Mouse (Mus musculus) G1E (cell line): ENCODE measurements at regions not wholly inside any gene's neighbourhood (a gene's known extent, or its start where the extent isn't known, plus 50 kb on each side); places are given as distances from the start of the nearest gene placed in this dataset.

ENCODE experiments used
- ATAC-seq: 2 replicates; pipeline ENCODE4 v1.8.0; 2016; ENCODE audit warnings: mild to moderate bottlenecking; ENCODE audit not compliant: insufficient number of reproducible peaks, poor library complexity, low FRiP score, severe bottlenecking; ENCODE audit errors: extremely low read depth
- DNase-seq: peaks from one replicate; pipeline ENCODE4 v3.0.0; 2012; ENCODE audit warnings: low spot score
- H3K27me3 ChIP-seq: 2 replicates; pipeline ENCODE4 v1.6.1; 2012; ENCODE audit warnings: mild to moderate bottlenecking, low read length, inconsistent platforms; ENCODE audit not compliant: insufficient read depth
- H3K36me3 ChIP-seq: replicated peaks from 2 replicates; pipeline ENCODE3; 2012; ENCODE audit warnings: mild to moderate bottlenecking, inconsistent platforms
- H3K4me1 ChIP-seq: 2 replicates; pipeline ENCODE4 v1.6.1; 2012; ENCODE audit warnings: low read depth, low read length, inconsistent platforms, mixed read lengths; ENCODE audit not compliant: insufficient read depth
- H3K4me3 ChIP-seq: 2 replicates; pipeline ENCODE4 v1.5.1; 2012; ENCODE audit warnings: low read depth, mild to moderate bottlenecking, inconsistent platforms, low read length, moderate library complexity, mixed read lengths
- H3K9me3 ChIP-seq: replicated peaks from 2 replicates; pipeline ENCODE4 v1.6.1; 2012; ENCODE audit warnings: inconsistent platforms
- CTCF ChIP-seq: IDR thresholded peaks from 2 replicates; pipeline ENCODE4 v1.5.1; 2012; ENCODE audit warnings: low read depth, low read length, inconsistent platforms, mixed read lengths
- GATA1 ChIP-seq: IDR thresholded peaks from 2 replicates; pipeline ENCODE4 v1.6.1; 2012; ENCODE audit warnings: borderline replicate concordance, low read length, inconsistent platforms, mixed read lengths
- GATA2 ChIP-seq: IDR thresholded peaks from 2 replicates; pipeline ENCODE4 v1.6.1; 2012; ENCODE audit warnings: low read depth, low read length, inconsistent platforms, borderline replicate concordance
- POLR2AphosphoS5 ChIP-seq: IDR thresholded peaks from 2 replicates; pipeline ENCODE4 v1.6.1; 2012; ENCODE audit warnings: low read depth, low read length, inconsistent platforms; ENCODE audit not compliant: insufficient replicate concordance
- TAL1 ChIP-seq: conservative IDR thresholded peaks from 2 replicates; pipeline ENCODE4 v1.6.1; 2012; ENCODE audit warnings: low read depth, low read length, inconsistent platforms, mixed read lengths

DNA sequence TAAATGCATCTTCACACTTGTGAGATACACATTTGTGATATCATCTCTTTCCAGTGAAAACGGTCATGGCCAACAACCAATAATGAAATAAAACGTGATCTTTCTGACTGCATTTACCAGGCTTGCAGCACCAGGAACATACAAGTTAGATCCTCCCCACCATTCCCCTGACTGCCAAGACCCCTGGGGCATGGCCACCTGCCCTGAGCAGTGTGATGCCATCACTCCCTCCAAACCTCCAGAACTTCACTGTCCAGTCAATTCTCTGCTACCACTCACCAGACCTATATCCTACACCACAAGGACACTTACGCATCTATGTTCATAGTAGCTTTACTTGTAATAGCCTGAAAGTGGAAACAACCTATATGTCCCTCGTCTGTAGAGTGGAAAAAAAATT is 785.3 kb upstream of the Cited2 start:
- TF ChIP-seq CTCF (no peak), POLR2AphosphoS5 (no peak), GATA2 (no peak), TAL1 (no peak), GATA1 (no peak)
- ATAC-seq (no peak), DNase-seq (no peak)
- Histone ChIP-seq H3K27me3 (no peaks in the 10 kb centered on the region), H3K36me3 (no peaks in the 10 kb centered on the region), H3K4me3 (no peak overlapping the region), H3K4me1 (no peaks in the 10 kb centered on the region), H3K9me3 (no peaks in the 10 kb centered on the region)

DNA sequence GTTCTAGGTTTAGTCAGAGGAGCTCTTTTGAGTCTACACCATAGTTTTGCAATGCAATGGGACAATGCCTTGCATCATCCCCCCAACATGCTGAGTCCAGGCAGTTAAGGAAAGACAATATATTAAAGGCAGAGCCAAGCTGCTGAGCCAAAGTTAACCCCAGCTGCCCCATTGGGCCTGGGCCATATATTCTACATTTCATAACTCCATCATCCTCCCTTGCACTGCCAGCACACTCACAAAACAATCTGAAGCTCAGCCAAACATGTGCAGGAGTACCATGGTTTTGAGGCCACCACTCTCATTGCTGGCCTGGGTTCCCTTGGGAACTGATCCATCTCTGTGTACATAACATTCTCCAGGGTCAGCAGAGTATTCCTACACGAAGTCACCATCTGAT is 771.4 kb upstream of the Cited2 start:
- Histone ChIP-seq H3K4me1 (no peaks in the 10 kb centered on the region), H3K4me3 (no peak overlapping the region), H3K27me3 (no peaks in the 10 kb centered on the region), H3K9me3 (no peaks in the 10 kb centered on the region), H3K36me3 (no peaks in the 10 kb centered on the region)
- ATAC-seq = no peak
- DNase-seq = no peak
- TF ChIP-seq TAL1 (no peak), GATA2 (no peak), CTCF (no peak), GATA1 (no peak), POLR2AphosphoS5 (no peak)

- ATAC-seq = no peak
- H3K27me3 ChIP-seq = no peaks in the 10 kb centered on the region
- H3K4me3 ChIP-seq = no peak overlapping the region
- no peak for DNase-seq
- H3K36me3 ChIP-seq = no peaks in the 10 kb centered on the region
- no peaks in the 10 kb centered on the region for H3K4me1 ChIP-seq
- H3K9me3 ChIP-seq = no peaks in the 10 kb centered on the region
- no peak for TF ChIP-seq GATA2
- no peak for TF ChIP-seq GATA1
- TF ChIP-seq TAL1 = no peak
- no peak for TF ChIP-seq CTCF
- TF ChIP-seq POLR2AphosphoS5 = no peak
Observed at GRCm38 (mm10) chr10:16960971-16961370, 762.0 kb upstream of the Cited2 start.

GRCm38 (mm10) chr10:16962463-16962862 is 760.6 kb upstream of the Cited2 start:
- no peaks in the 10 kb centered on the region for H3K27me3 ChIP-seq
- no peaks in the 10 kb centered on the region for H3K36me3 ChIP-seq
- no peaks in the 10 kb centered on the region for H3K9me3 ChIP-seq
- no peak overlapping the region for H3K4me3 ChIP-seq
- ATAC-seq = no peak
- no peak for DNase-seq
- H3K4me1 ChIP-seq = no peaks in the 10 kb centered on the region
- TF ChIP-seq CTCF = no peak
- no peak for TF ChIP-seq POLR2AphosphoS5
- no peak for TF ChIP-seq GATA1
- TF ChIP-seq TAL1 = no peak
- TF ChIP-seq GATA2 = no peak

DNA sequence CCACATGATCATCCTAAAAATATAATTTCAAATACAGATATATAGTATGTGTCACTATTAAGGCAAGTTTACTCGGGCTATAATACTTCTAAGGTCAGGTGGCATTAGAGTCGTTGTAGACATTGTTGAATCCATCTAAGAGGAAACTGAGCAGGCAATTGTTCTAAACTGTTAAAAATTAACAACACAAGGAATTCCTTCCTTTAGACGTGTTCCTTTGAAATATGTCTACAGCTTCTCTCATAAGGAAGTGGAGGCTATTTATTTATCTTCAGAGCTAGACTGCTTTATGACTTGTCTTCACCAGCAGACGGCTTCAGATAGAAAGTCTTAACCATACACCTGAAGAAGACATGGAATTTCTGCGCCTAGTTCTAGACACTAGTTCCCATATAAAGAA is 744.2 kb upstream of the Cited2 start:
- H3K27me3 ChIP-seq = no peaks in the 10 kb centered on the region
- DNase-seq (no peak), ATAC-seq (no peak)
- H3K4me1 ChIP-seq = no peaks in the 10 kb centered on the region
- no peaks in the 10 kb centered on the region for H3K36me3 ChIP-seq
- no peaks in the 10 kb centered on the region for H3K9me3 ChIP-seq
- H3K4me3 ChIP-seq = no peak overlapping the region
- TF ChIP-seq POLR2AphosphoS5 (no peak), GATA2 (no peak), CTCF (no peak), TAL1 (no peak), GATA1 (no peak)

DNA sequence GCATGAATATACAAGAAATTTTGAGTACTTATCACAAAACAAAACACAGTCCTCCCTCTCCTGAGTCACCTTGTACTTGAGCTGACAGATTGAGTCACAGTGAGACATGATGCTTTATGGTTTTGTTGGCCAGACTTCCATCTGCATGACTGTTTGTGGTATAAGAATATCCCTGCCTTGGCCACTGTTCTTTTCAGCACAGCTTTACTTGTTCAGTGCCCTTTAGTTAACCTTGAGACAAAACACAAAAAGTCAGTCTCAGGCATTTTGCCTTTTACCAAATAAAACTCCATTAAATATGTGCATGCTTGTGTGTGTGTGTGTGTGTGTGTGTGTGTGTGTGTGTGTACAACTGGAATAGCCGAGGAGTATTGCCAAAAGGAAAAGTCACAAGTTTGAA is 732.8 kb upstream of the Cited2 start:
- H3K9me3 ChIP-seq = no peaks in the 10 kb centered on the region
- DNase-seq (no peak), ATAC-seq (no peak)
- TF ChIP-seq TAL1 (no peak), POLR2AphosphoS5 (no peak), CTCF (no peak), GATA1 (no peak), GATA2 (no peak)
- no peaks in the 10 kb centered on the region for H3K4me1 ChIP-seq
- no peak overlapping the region for H3K4me3 ChIP-seq
- no peaks in the 10 kb centered on the region for H3K27me3 ChIP-seq
- H3K36me3 ChIP-seq = no peaks in the 10 kb centered on the region

DNA sequence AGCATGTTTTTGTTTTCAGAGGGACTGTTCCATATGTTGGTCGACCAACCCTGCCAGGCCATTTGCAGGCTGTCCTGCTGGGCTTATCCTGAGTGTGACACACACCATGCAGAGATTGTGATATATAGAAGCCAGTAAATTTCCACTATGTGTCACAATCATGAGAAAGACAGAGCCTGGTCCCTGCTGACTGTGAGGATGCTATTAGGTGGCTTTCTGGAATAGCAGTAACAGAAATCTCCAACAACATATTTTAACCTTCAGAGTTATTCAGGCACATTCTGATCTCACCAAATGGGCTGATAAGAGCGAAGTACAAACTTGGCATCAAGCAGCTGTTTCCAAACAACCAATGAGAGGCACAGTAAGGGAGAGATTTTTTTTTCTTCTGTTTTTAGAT is 729.2 kb upstream of the Cited2 start:
- no peaks in the 10 kb centered on the region for H3K9me3 ChIP-seq
- ATAC-seq = no peak
- DNase-seq = no peak
- H3K36me3 ChIP-seq = no peaks in the 10 kb centered on the region
- no peak overlapping the region for H3K4me3 ChIP-seq
- H3K27me3 ChIP-seq = no peaks in the 10 kb centered on the region
- no peaks in the 10 kb centered on the region for H3K4me1 ChIP-seq
- TF ChIP-seq GATA1 (no peak), POLR2AphosphoS5 (no peak), TAL1 (no peak), CTCF (no peak), GATA2 (no peak)
